Mouse (Mus musculus) liver, embryonic 16.5 days (tissue): ENCODE data around the gene Zfp335. TPM values are rescaled to one million over a fixed set of nuclear protein-coding genes. Genes with fewer than 3 reads are reported as not detected.
A peak's percentile ranks its signal among the peaks of the same experiment; 100 is the strongest.

ENCODE experiments used
- ATAC-seq: fragments of 200-750 bp; cut with Nextera tagmentation; 2 replicates; pipeline ENCODE4 v1.8.0; 2017; ENCODE audit warnings: low read depth, mild to moderate bottlenecking, moderate number of reproducible peaks, moderate library complexity
- H3K27ac ChIP-seq: fragments of 300-500 bp; sonication (generic); 2 replicates; pipeline ENCODE4 v1.5.1; 2014; ENCODE audit warnings: mild to moderate bottlenecking, low read length
- H3K27me3 ChIP-seq: fragments of 300-500 bp; sonication (generic); 2 replicates; pipeline ENCODE4 v1.6.1; 2014; ENCODE audit warnings: low read depth, low read length, mixed read lengths; ENCODE audit not compliant: control insufficient read depth, insufficient read depth
- H3K36me3 ChIP-seq: fragments of 300-500 bp; sonication (generic); 2 replicates; pipeline ENCODE4 v1.6.1; 2014; ENCODE audit warnings: mild to moderate bottlenecking; ENCODE audit not compliant: control insufficient read depth, insufficient read depth
- H3K4me1 ChIP-seq: fragments of 300-500 bp; sonication (generic); 2 replicates; pipeline ENCODE4 v1.6.1; 2014; ENCODE audit warnings: low read depth, low read length, mixed read lengths; ENCODE audit not compliant: control insufficient read depth
- H3K4me2 ChIP-seq: fragments of 300-500 bp; sonication (generic); 2 replicates; pipeline ENCODE4 v1.6.1; 2014; ENCODE audit warnings: low read depth, low read length, mixed read lengths
- H3K4me3 ChIP-seq: fragments of 300-500 bp; sonication (generic); 2 replicates; pipeline ENCODE4 v1.5.1; 2014; ENCODE audit warnings: low read depth, mild to moderate bottlenecking, low read length
- H3K9ac ChIP-seq: fragments of 300-500 bp; sonication (generic); 2 replicates; pipeline ENCODE4 v1.6.1; 2014; ENCODE audit warnings: low read depth, low read length
- H3K9me3 ChIP-seq: fragments of 300-500 bp; sonication (generic); replicated peaks from 2 replicates; pipeline ENCODE4 v1.6.1; 2016; ENCODE audit warnings: low read length; ENCODE audit not compliant: control insufficient read depth
- WGBS: fragments of 180-500 bp; shearing (Covaris S2); extraction: QIAGEN DNeasy Blood & Tissue Kit; methylation state at CpG from one replicate; pipeline ENCODE4 v1.1.7; 2014; ENCODE audit not compliant: insufficient replicate concordance; 5-methylcytosine and 5-hydroxymethylcytosine counted together
- polyA plus RNA-seq: library from polyadenylated mRNA; unstranded; fragments of >200 nt; fragmentation: Nextera tagmentation; extraction: Ambion mirVana; gene quantifications from 2 replicates; pipeline ENCODE4 v1.2.1, GENCODE M21; 2015

The Zfp335 gene
- polyA plus RNA-seq, 1 experiment from 2014 or later, result 6.8 TPM

DNA sequence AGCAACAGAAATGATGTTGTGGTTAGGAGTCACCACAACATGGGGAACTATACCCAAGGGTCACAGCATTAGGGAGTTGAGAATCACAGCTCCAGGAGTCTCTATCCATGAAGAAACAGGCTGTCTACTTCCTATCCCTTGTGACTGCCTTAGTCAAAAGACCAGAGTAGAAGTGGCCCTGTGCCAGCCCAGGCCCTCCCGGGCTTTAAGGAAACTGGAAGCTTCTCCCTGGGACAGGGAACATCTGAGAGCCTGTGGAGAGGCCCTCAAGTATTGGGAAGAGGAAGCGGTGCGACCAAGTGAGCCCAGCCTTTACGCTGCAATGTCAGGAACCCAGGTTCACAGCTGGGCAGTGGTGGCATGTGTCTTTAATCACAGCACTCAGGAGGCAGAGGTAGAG, 24.4 kb upstream of the Zfp335 start:
- Histone ChIP-seq H3K9ac (no peak overlapping the region), H3K4me3 (no peak overlapping the region), H3K36me3 (no peaks in the 10 kb centered on the region), H3K4me2 (no peak overlapping the region), H3K27ac (no peak overlapping the region), H3K27me3 (peaks cover 55% of the 10 kb centered on the region), H3K9me3 (no peaks in the 10 kb centered on the region), H3K4me1 (no peaks in the 10 kb centered on the region; the same call in 1 of the 2 replicates)
- WGBS, result 51% methylated on average over 4 of the region's 4 CpGs
- no peak for ATAC-seq

DNA sequence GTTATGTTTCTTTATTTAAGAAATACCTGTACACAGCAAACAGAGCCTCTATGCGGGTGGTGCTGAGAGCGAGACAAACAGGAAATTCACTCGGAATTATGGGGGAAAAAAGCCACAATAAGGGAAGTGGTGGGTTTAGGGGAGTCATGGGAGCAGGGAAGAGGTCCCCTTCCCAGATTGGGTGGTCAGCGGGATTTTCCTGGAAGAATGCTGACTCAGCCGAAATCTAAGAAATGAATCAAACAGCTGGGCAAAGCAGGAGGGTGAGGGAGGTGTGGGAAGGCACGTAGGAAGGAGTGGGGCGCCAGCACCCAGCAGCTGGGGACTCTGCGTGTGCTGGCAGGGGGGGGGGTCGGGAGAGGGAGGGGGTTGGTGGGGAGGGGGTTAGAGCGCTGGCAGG, 22.0 kb upstream of the Zfp335 start:
- H3K4me1 ChIP-seq, result no peaks in the 10 kb centered on the region
- no peak overlapping the region for H3K27ac ChIP-seq
- H3K36me3 ChIP-seq, result no peaks in the 10 kb centered on the region
- no peak overlapping the region for H3K4me2 ChIP-seq
- H3K9ac ChIP-seq, result no peak overlapping the region
- no peaks in the 10 kb centered on the region for H3K9me3 ChIP-seq
- H3K27me3 ChIP-seq, result peaks cover 33% of the 10 kb centered on the region
- WGBS, result 14% methylated on average over 8 of the region's 10 CpGs
- H3K4me3 ChIP-seq, result no peak overlapping the region
- ATAC-seq, result no peak

DNA sequence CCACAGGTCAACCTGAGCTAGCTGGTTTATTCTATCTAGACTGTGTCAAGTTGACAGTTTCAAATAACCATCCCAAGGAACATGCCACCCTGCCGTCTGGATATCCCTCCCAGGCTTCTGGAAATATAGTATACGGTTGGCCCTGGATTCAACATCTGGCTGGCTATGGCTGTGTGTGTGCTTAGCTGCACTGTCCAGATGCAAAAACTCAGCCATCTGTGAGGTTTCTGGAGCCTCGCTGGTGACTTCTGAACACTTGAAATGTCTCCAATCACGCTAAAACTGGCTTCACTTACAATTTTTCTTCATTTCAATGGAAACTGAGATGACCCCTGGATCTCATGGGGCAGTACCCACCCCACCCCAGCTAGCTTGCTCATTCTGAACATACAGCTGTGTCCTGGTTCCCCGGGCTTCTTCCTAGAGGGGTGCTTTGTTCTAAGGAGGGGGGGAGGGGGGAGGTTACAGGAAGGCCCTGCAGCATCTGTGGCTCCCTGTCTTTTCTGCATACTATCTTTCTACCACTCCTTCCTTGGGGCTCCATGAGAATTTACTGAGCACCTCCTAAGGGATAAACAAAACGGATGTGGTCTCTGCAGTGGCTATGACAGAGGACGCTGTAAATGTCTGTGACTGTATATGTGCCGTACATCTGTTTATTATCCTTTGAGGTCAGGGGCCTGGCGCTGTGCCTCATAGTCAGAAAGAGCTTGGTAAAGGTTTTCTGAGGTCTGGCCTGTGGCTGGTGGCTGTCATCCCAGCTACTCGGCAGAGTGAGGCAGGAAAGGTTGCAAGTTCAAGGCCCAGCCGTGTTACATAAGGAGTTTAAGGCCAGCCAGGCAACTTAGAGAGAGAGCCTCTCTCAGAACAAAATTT, 19.4 kb upstream of the Zfp335 start:
- no peak for ATAC-seq
- H3K27me3 ChIP-seq, result peaks cover 14% of the 10 kb centered on the region

DNA sequence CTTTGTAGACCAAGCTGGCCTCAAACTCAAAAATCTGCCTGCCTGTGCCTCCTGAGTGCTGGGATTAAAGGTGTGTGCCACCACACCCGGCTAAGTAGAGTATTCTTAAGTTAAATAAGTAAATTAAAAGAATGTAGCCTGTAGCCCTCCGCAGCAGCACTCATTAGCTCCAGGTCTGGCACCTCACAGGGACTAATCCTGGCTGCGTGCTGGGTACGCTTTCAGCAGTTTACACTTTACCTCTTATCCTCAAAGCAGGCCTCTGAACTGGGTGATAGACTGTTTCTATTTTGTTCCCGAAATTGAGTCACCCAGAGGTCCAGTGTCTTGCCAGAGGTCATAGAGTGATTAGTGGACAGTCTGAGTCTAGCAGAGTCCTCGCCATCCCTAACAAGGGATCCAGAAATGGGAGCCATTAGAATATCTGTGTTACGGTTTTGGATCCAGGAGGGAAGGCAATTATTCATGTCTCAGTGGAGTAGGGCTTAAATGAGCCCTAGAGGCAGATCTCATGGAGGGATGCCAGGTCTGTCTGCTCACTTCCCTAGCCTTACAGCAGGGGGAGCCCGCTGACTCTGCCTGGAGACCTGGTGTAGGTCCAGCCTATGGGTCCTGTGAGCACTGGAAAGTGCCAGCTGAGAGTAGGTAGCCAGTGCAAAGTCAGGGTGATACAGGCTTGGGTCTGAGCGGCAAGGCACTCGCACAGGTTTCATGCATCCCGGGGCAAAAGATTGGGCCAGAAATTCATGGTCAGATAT, 12.7 kb upstream of the Zfp335 start:
- 29% methylated on average over 11 of the region's 11 CpGs for WGBS
- peak; percentile 60; the same call in 1 of the 2 replicates for ATAC-seq
- no peaks in the 10 kb centered on the region for H3K9me3 ChIP-seq
- H3K4me1 ChIP-seq, result no peaks in the 10 kb centered on the region
- H3K36me3 ChIP-seq, result no peaks in the 10 kb centered on the region
- H3K27ac ChIP-seq, result no peak overlapping the region
- H3K27me3 ChIP-seq, result no peaks in the 10 kb centered on the region
- no peak overlapping the region for H3K4me2 ChIP-seq
- no peak overlapping the region for H3K9ac ChIP-seq
- no peak overlapping the region for H3K4me3 ChIP-seq

More for the DNA sequence above, 19.4 kb upstream of the Zfp335 start:
- no peak overlapping the region for H3K9ac ChIP-seq
- H3K4me3 ChIP-seq, result no peak overlapping the region
- no peaks in the 10 kb centered on the region for H3K4me1 ChIP-seq
- no peaks in the 10 kb centered on the region for H3K36me3 ChIP-seq
- H3K9me3 ChIP-seq, result no peaks in the 10 kb centered on the region
- H3K4me2 ChIP-seq, result no peak overlapping the region
- no peak overlapping the region for H3K27ac ChIP-seq
- 42% methylated on average over 11 of the region's 11 CpGs for WGBS

DNA sequence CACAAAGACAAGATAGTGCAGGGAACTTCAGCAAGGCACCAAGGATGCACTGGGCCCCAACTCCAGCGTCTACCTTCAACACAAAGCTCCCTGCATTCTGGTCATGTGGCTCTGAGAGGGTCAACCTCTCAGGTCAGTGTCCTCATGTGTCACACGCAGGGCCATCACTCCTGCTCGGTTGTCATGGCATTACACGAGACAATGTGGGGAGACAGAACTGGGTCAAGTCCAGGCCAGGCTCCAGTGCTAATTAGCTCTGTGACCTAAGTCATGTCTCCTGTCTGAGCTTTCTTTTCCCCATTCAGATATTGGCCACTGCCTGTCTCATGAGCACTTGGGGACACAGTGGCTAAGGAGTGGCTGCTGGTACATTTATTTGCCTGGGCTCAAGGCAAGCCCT, 11.7 kb upstream of the Zfp335 start:
- no peaks in the 10 kb centered on the region for H3K4me1 ChIP-seq
- WGBS, result 58% methylated on average over 4 of the region's 4 CpGs

DNA sequence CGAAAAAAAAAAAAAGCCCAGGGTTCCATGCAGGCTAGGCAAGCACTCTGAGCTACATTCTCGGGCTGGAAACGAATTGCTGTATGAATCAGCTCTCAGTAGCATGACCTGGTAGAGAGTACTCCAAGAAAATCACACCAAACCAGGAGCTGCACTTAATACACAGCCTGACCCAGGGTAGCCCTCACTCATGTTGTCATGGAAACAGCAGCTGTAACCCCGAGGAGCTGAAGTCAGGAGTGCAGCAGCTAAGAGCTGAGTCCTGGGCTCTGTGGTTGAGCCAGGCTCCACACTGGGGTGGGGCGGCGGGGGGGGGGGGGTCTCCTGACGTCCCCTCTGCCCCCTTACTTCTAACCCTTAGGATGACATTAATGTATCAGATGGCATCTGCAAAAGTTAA, 10.4 kb upstream of the Zfp335 start:
- no peak for ATAC-seq
- no peak overlapping the region for H3K27ac ChIP-seq
- H3K9me3 ChIP-seq, result no peaks in the 10 kb centered on the region
- H3K36me3 ChIP-seq, result no peaks in the 10 kb centered on the region
- no peaks in the 10 kb centered on the region for H3K27me3 ChIP-seq
- WGBS, result 56% methylated on average over 6 of the region's 7 CpGs
- no peaks in the 10 kb centered on the region for H3K4me1 ChIP-seq
- H3K9ac ChIP-seq, result no peak overlapping the region
- no peak overlapping the region for H3K4me3 ChIP-seq
- no peak overlapping the region for H3K4me2 ChIP-seq

More for the DNA sequence above, 11.7 kb upstream of the Zfp335 start:
- no peaks in the 10 kb centered on the region for H3K27me3 ChIP-seq
- H3K27ac ChIP-seq, result no peak overlapping the region
- H3K4me2 ChIP-seq, result no peak overlapping the region
- H3K36me3 ChIP-seq, result no peaks in the 10 kb centered on the region
- no peaks in the 10 kb centered on the region for H3K9me3 ChIP-seq
- ATAC-seq, result no peak
- no peak overlapping the region for H3K9ac ChIP-seq
- H3K4me3 ChIP-seq, result no peak overlapping the region

DNA sequence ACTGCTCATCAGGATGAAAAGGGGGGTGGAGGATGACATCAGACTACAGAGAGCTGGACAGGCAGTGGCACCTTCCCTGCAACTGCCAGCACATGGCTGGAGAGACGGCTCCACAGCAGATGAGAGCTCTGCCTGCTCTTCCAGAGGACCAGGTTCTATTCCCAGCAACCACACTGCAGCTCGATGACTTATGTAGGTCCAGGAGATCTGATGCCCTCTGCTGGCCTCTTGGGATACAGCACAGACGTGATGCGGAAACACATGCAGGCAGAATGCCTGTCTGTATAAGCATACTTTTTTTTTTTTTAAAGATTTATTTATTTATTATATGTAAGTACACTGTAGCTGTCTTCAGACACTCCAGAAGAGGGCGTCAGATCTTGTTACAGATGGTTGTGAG, 6.8 kb upstream of the Zfp335 start:
- Histone ChIP-seq H3K9me3 (no peaks in the 10 kb centered on the region), H3K4me3 (no peak overlapping the region), H3K9ac (no peak overlapping the region), H3K27ac (no peak overlapping the region), H3K4me2 (no peak overlapping the region), H3K27me3 (no peaks in the 10 kb centered on the region), H3K36me3 (no peaks in the 10 kb centered on the region), H3K4me1 (peaks cover 1% of the 10 kb centered on the region)
- ATAC-seq, result no peak
- 62% methylated on average over 4 of the region's 5 CpGs for WGBS

DNA sequence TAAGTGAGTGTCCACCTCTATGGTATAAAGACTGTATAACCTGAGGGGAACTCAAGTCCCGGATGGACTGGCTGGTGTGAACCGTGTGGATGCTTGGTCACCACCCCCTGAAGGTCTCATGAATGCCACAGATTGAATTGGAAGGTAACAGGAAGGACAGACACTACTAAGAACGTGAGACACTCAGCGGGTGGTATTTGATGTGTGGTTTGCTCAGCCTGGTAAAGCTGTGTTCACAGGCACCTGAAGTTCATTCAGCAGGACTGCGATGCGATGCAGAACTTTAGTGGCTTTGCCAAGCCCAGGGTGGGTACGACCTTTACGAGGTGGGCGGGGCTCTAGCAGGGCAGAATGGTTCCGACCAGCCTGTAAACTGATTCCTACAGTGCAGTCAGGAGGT, 5.8 kb upstream of the Zfp335 start:
- Histone ChIP-seq H3K9me3 (no peaks in the 10 kb centered on the region), H3K27ac (no peak overlapping the region), H3K4me3 (no peak overlapping the region), H3K9ac (no peak overlapping the region), H3K4me2 (no peak overlapping the region), H3K27me3 (no peaks in the 10 kb centered on the region), H3K4me1 (peaks cover 10% of the 10 kb centered on the region), H3K36me3 (no peaks in the 10 kb centered on the region)
- WGBS, result 69% methylated on average over 10 of the region's 10 CpGs
- no peak for ATAC-seq

DNA sequence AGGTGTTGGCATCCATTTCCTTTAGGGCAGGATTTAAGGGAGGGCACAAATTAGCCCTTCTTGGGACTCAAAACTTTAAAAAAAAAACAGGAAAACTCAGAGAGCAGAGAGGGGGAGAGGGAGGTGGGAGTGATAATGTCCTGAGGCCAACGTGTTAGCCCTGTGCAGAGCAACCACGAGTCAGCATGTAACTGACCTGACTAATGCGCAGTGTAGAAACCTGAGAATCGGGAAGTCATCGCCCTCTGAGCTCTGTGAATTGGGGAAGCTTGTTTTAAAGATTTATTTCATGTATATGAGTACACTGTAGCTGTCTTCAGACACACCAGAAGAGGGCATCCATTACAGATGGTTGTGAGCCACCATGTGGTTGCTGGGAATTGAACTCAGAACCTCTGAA, 5.3 kb upstream of the Zfp335 start:
- no peaks in the 10 kb centered on the region for H3K36me3 ChIP-seq
- ATAC-seq, result no peak
- 28% methylated on average over 5 of the region's 5 CpGs for WGBS

More for the DNA sequence above, 5.3 kb upstream of the Zfp335 start:
- H3K27me3 ChIP-seq, result no peaks in the 10 kb centered on the region
- H3K4me3 ChIP-seq, result no peak overlapping the region
- H3K4me2 ChIP-seq, result no peak overlapping the region
- H3K9me3 ChIP-seq, result no peaks in the 10 kb centered on the region
- no peak overlapping the region for H3K9ac ChIP-seq
- peaks cover 15% of the 10 kb centered on the region for H3K4me1 ChIP-seq
- no peak overlapping the region for H3K27ac ChIP-seq
